Mouse (Mus musculus) gonadal fat pad, adult 2 months (tissue): ENCODE results near the gene Lrrc30. TPM values are rescaled to one million over a fixed set of nuclear protein-coding genes. Genes with fewer than 3 reads are reported as not detected.

Experiments used
- DNase-seq: peaks from one replicate; pipeline ENCODE4 v3.0.0-alpha.2; 2012; ENCODE audit warnings: low read depth
- polyA plus RNA-seq: library from polyadenylated mRNA; depleted of rRNA; stranded (reverse); fragments of >200 nt; gene quantifications from 2 replicates; pipeline ENCODE4 v1.2.3, GENCODE M21; 2012; rRNA removed

Gene Lrrc30
- polyA plus RNA-seq, 1 experiment, result not detected

- no peak for DNase-seq
Observed at GRCm38 (mm10) chr17:67583422-67583821, 49.1 kb downstream of the Lrrc30 start.

- no peak for DNase-seq
Observed at GRCm38 (mm10) chr17:67582681-67583356, 49.7 kb downstream of the Lrrc30 start.

- no peak for DNase-seq
Observed at GRCm38 (mm10) chr17:67581839-67582238, 50.7 kb downstream of the Lrrc30 start.

Other genes starting within 250 kb of the Lrrc30 start
- 17.7 and 18.9 TPM in 2 replicates for gene Lama1, start 64.5 kb upstream of the Lrrc30 start, polyA plus RNA-seq